ENCODE assay signal across 22 mouse cellular contexts in the genomic region with DNA sequence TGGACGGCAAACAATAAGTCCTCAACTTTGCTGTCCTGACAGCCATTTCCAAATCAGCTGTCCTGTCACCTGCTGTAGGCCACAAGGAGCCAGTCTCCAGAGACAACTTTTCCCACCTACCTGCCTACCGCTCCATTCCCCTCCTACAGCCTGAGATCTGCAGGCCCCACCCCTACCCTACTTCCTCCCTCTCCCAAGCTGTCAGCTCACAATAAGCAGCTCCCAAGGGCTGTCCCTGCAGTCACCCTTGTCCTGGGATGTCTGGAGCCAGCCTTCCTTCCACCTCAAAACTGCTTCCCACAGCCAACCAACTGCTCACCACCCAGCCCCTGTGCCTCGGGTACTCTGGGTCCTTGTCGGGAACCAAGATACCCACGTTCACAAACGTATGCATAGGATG. TPM values are rescaled to one million over a fixed set of nuclear protein-coding genes. Genes with fewer than 3 reads are reported as not detected.
DNase-seq lines count a peak whose midpoint lies in the region; ATAC-seq lines count a peak whose summit lies in the region.
"Had no signal": no experiment of that assay in that cellular context is flagged by ENCODE, and none has a peak within 500 bp of the region (broad histone marks: within the 10 kb centered on the region; RNA-seq: fewer than 3 reads in every experiment).

No protein-coding gene starts in this region.

- 95% methylated on average over 6 of the region's 6 CpGs for WGBS in forebrain, embryonic 10.5 days
- 92% methylated on average over 6 of the region's 6 CpGs for WGBS in forebrain, embryonic 14.5 days
- 74% methylated on average over 6 of the region's 6 CpGs for WGBS in heart, embryonic 10.5 days
- 92% methylated on average over 6 of the region's 6 CpGs for WGBS in hindbrain, embryonic 10.5 days
- WGBS in hindbrain, embryonic 16.5 days: 88% methylated on average over 6 of the region's 6 CpGs
- 95% methylated on average over 6 of the region's 6 CpGs for whole genome bisulfite sequencing in midbrain, embryonic 10.5 days
- 90% methylated on average over 6 of the region's 6 CpGs for WGBS in midbrain, embryonic 16.5 days

- no peak overlapping the region for H3K4me2 ChIP-seq in forebrain, embryonic 14.5 days (ENCODE audit: low read length)
- H3K4me2 ChIP-seq in hindbrain, embryonic 16.5 days (ENCODE audit: low read length): no peak overlapping the region
- H3K4me2 ChIP-seq in midbrain, embryonic 16.5 days (ENCODE audit: low read length): no peak overlapping the region
- H3K4me2 ChIP-seq: embryonic facial prominence, embryonic 13.5 days; forebrain, embryonic 13.5 days; heart, embryonic 13.5 days; hindbrain, embryonic 14.5 days had no signal

- H3K36me3 ChIP-seq in forebrain, embryonic 10.5 days (replicated peaks): no peaks in the 10 kb centered on the region
- no peaks in the 10 kb centered on the region for H3K36me3 ChIP-seq in forebrain, embryonic 14.5 days (ENCODE audit: control insufficient read depth, insufficient read depth, low read length)
- H3K36me3 ChIP-seq in heart, embryonic 10.5 days: no peaks in the 10 kb centered on the region
- no peaks in the 10 kb centered on the region for H3K36me3 ChIP-seq in hindbrain, embryonic 10.5 days
- H3K36me3 ChIP-seq in hindbrain, embryonic 16.5 days (ENCODE audit: control insufficient read depth, insufficient read depth, low read length): no peaks in the 10 kb centered on the region
- H3K36me3 ChIP-seq in midbrain, embryonic 10.5 days: no peaks in the 10 kb centered on the region
- H3K36me3 ChIP-seq in midbrain, embryonic 16.5 days (ENCODE audit: control insufficient read depth, insufficient read depth, low read length): no peaks in the 10 kb centered on the region
- H3K36me3 ChIP-seq: embryonic facial prominence, embryonic 13.5 days; G1E; heart, embryonic 13.5 days had no signal

- ATAC-seq in forebrain, embryonic 14.5 days: no peak
- no peak for ATAC-seq in hindbrain, embryonic 16.5 days
- no peak for ATAC-seq in midbrain, embryonic 16.5 days
- ATAC-seq: CD4-positive, CD25-positive, alpha-beta regulatory T cell, adult 4 months; forebrain, embryonic 13.5 days; intestine, embryonic 16.5 days had no signal

- no peak for DNase-seq in forebrain, embryonic 10.5 days (ENCODE audit: extremely low spot score, low spot score)
- DNase-seq in forebrain, embryonic 14.5 days (ENCODE audit: low spot score): no peak
- DNase-seq in heart, embryonic 10.5 days (ENCODE audit: low spot score): no peak
- no peak for DNase-seq in heart, adult 18-20 months
- no peak for DNase-seq in hindbrain, embryonic 10.5 days (ENCODE audit: low spot score)
- DNase-seq in midbrain, embryonic 10.5 days (ENCODE audit: low spot score): no peak
- DNase-seq: adrenal gland, postnatal 10 days; B cell, adult 2 months; cerebellum, adult 11-12 months; cerebellum, adult 9-11 months; cerebellum, postnatal 36 days; gastrocnemius, postnatal 10 days; kidney, adult 9 months had no signal

- no peak overlapping the region for H3K4me3 ChIP-seq in forebrain, embryonic 10.5 days
- no peak overlapping the region for H3K4me3 ChIP-seq in forebrain, embryonic 14.5 days (ENCODE audit: low read depth, low read length)
- H3K4me3 ChIP-seq in heart, embryonic 10.5 days: no peak overlapping the region
- no peak overlapping the region for H3K4me3 ChIP-seq in hindbrain, embryonic 10.5 days
- no peak overlapping the region for H3K4me3 ChIP-seq in hindbrain, embryonic 16.5 days (ENCODE audit: low read length)
- no peak overlapping the region for H3K4me3 ChIP-seq in midbrain, embryonic 10.5 days
- H3K4me3 ChIP-seq in midbrain, embryonic 16.5 days (ENCODE audit: low read depth, low read length): no peak overlapping the region
- H3K4me3 ChIP-seq: embryonic facial prominence, embryonic 13.5 days; forebrain, embryonic 13.5 days; heart, embryonic 13.5 days had no signal

- H3K9ac ChIP-seq in forebrain, embryonic 14.5 days (ENCODE audit: low read length): no peak overlapping the region
- H3K9ac ChIP-seq in hindbrain, embryonic 16.5 days (ENCODE audit: low read depth, low read length): no peak overlapping the region
- H3K9ac ChIP-seq in midbrain, embryonic 16.5 days (ENCODE audit: low read depth, low read length): no peak overlapping the region
- H3K9ac ChIP-seq: embryonic facial prominence, embryonic 13.5 days; forebrain, embryonic 13.5 days; heart, embryonic 13.5 days; hindbrain, embryonic 14.5 days had no signal

- 0 out of 2 replicates have a peak overlapping the region, but pooled peaks have one; percentile 61 for H3K27ac ChIP-seq in forebrain, embryonic 10.5 days
- H3K27ac ChIP-seq in forebrain, embryonic 14.5 days (ENCODE audit: low read depth, low read length): no peak overlapping the region
- H3K27ac ChIP-seq in heart, embryonic 10.5 days: 0 out of 2 replicates have a peak overlapping the region, but pooled peaks have one; percentile 3
- peak overlapping the region; percentile 57; the same call in 1 of the 2 replicates for H3K27ac ChIP-seq in hindbrain, embryonic 10.5 days
- H3K27ac ChIP-seq in hindbrain, embryonic 16.5 days (ENCODE audit: low read depth, low read length): no peak overlapping the region
- 0 out of 2 replicates have a peak overlapping the region, but pooled peaks have one; percentile 33 for H3K27ac ChIP-seq in midbrain, embryonic 10.5 days (replicated peaks)
- no peak overlapping the region for H3K27ac ChIP-seq in midbrain, embryonic 16.5 days (ENCODE audit: low read length)
- H3K27ac ChIP-seq: embryonic facial prominence, embryonic 13.5 days; forebrain, embryonic 13.5 days; heart, embryonic 13.5 days; hindbrain, embryonic 14.5 days had no signal

- H3K4me1 ChIP-seq in forebrain, embryonic 10.5 days: peaks cover 37% of the 10 kb centered on the region
- H3K4me1 ChIP-seq in forebrain, embryonic 14.5 days (ENCODE audit: control insufficient read depth, insufficient read depth, low read length): peaks cover 10% of the 10 kb centered on the region; the same call in 1 of the 2 replicates
- H3K4me1 ChIP-seq in heart, embryonic 10.5 days: peaks cover 39% of the 10 kb centered on the region
- H3K4me1 ChIP-seq in hindbrain, embryonic 10.5 days (replicated peaks): peaks cover 40% of the 10 kb centered on the region
- peaks cover 11% of the 10 kb centered on the region for H3K4me1 ChIP-seq in hindbrain, embryonic 16.5 days (ENCODE audit: control insufficient read depth, insufficient read depth, low read depth, low read length)
- peaks cover 38% of the 10 kb centered on the region for H3K4me1 ChIP-seq in midbrain, embryonic 10.5 days
- H3K4me1 ChIP-seq in midbrain, embryonic 16.5 days (ENCODE audit: control insufficient read depth, insufficient read depth, low read length): no peaks in the 10 kb centered on the region

- no peaks in the 10 kb centered on the region for H3K9me3 ChIP-seq in forebrain, embryonic 10.5 days
- H3K9me3 ChIP-seq in forebrain, embryonic 14.5 days (replicated peaks; ENCODE audit: control insufficient read depth, low read length): no peaks in the 10 kb centered on the region
- H3K9me3 ChIP-seq in heart, embryonic 10.5 days: no peaks in the 10 kb centered on the region
- H3K9me3 ChIP-seq in hindbrain, embryonic 10.5 days: no peaks in the 10 kb centered on the region
- no peaks in the 10 kb centered on the region for H3K9me3 ChIP-seq in hindbrain, embryonic 16.5 days (ENCODE audit: control insufficient read depth, low read length)
- H3K9me3 ChIP-seq in midbrain, embryonic 10.5 days (replicated peaks): no peaks in the 10 kb centered on the region
- H3K9me3 ChIP-seq in midbrain, embryonic 16.5 days (replicated peaks; ENCODE audit: control insufficient read depth, low read length, poor library complexity, severe bottlenecking): no peaks in the 10 kb centered on the region
- H3K9me3 ChIP-seq: embryonic facial prominence, embryonic 13.5 days; forebrain, embryonic 13.5 days; G1E; heart, embryonic 13.5 days had no signal

- no peaks in the 10 kb centered on the region for H3K27me3 ChIP-seq in forebrain, embryonic 10.5 days (ENCODE audit: poor library complexity, severe bottlenecking)
- no peaks in the 10 kb centered on the region for H3K27me3 ChIP-seq in forebrain, embryonic 14.5 days (replicated peaks; ENCODE audit: control insufficient read depth, insufficient read depth, low read length)
- H3K27me3 ChIP-seq in heart, embryonic 10.5 days (ENCODE audit: insufficient read depth, poor library complexity, severe bottlenecking): no peaks in the 10 kb centered on the region
- H3K27me3 ChIP-seq in hindbrain, embryonic 10.5 days (ENCODE audit: insufficient read depth, poor library complexity, severe bottlenecking): no peaks in the 10 kb centered on the region; the same call in 1 of the 2 replicates
- H3K27me3 ChIP-seq in hindbrain, embryonic 16.5 days (replicated peaks; ENCODE audit: control insufficient read depth, insufficient read depth, low read length): no peaks in the 10 kb centered on the region
- H3K27me3 ChIP-seq in midbrain, embryonic 10.5 days (ENCODE audit: low read depth, poor library complexity, severe bottlenecking): no peaks in the 10 kb centered on the region
- H3K27me3 ChIP-seq in midbrain, embryonic 16.5 days (ENCODE audit: control insufficient read depth, insufficient read depth, low read depth, low read length): no peaks in the 10 kb centered on the region
- H3K27me3 ChIP-seq: embryonic facial prominence, embryonic 13.5 days; forebrain, embryonic 13.5 days; heart, embryonic 13.5 days had no signal

RNA-seq across cellular contexts. Expression of a gene that starts 3.3 kb away (rescaled TPM):
- 25.4 and 26.7 TPM in 2 replicates for polyA plus RNA-seq in forebrain, embryonic 10.5 days (2016; fragmentation: Nextera tagmentation; extraction: Ambion mirVana)
- 30.3 and 32.3 TPM in 2 replicates for polyA plus RNA-seq in forebrain, embryonic 14.5 days (2014; fragmentation: Nextera tagmentation; extraction: Ambion mirVana)
- polyA plus RNA-seq in heart, embryonic 10.5 days (2016; fragmentation: Nextera tagmentation; extraction: Ambion mirVana): 13.2 and 16.6 TPM in 2 replicates
- total RNA-seq in heart, adult 18-20 months (2021): 10 to 100 TPM; 29.8 to 30.5 TPM
- 39.1 and 46.4 TPM in 2 replicates for polyA plus RNA-seq in hindbrain, embryonic 10.5 days (2016; fragmentation: Nextera tagmentation; extraction: Ambion mirVana)
- polyA plus RNA-seq in hindbrain, embryonic 16.5 days (2015; fragmentation: Nextera tagmentation; extraction: Ambion mirVana): 13.3 and 15.1 TPM in 2 replicates
- 30.1 and 38.3 TPM in 2 replicates for polyA plus RNA-seq in midbrain, embryonic 10.5 days (2016; fragmentation: Nextera tagmentation; extraction: Ambion mirVana)
- 10.7 and 11.4 TPM in 2 replicates for polyA plus RNA-seq in midbrain, embryonic 16.5 days (2015; fragmentation: Nextera tagmentation; extraction: Ambion mirVana)

Comparison
In these comparisons a context has a peak if more than half of its experiments do, and no peak if none do; other contexts are left out.
1. H3K27ac ChIP-seq: peak in forebrain, embryonic 10.5 days (single experiment), heart, embryonic 10.5 days (single experiment), hindbrain, embryonic 10.5 days (single experiment) and midbrain, embryonic 10.5 days (single experiment); none in forebrain, embryonic 14.5 days (single experiment), hindbrain, embryonic 16.5 days (single experiment) and midbrain, embryonic 16.5 days (single experiment).